Mouse (Mus musculus) midbrain, embryonic 10.5 days (tissue): ENCODE results near the gene Htr6. TPM values are rescaled to one million over a fixed set of nuclear protein-coding genes. Genes with fewer than 3 reads are reported as not detected.

ENCODE experiments used
- DNase-seq: peaks from one replicate; pipeline ENCODE4 v3.0.0-alpha.2; 2017; ENCODE audit warnings: low spot score
- H3K27ac ChIP-seq: fragments of 300-500 bp; sonication (generic); replicated peaks from 2 replicates; pipeline ENCODE4 v1.5.1; 2016; ENCODE audit warnings: mild to moderate bottlenecking
- H3K27me3 ChIP-seq: fragments of 300-500 bp; sonication (generic); 2 replicates; pipeline ENCODE4 v1.6.1; 2016; ENCODE audit warnings: low read depth, mild to moderate bottlenecking; ENCODE audit not compliant: poor library complexity, severe bottlenecking
- H3K36me3 ChIP-seq: fragments of 300-500 bp; sonication (generic); 2 replicates; pipeline ENCODE4 v1.6.1; 2016; ENCODE audit warnings: mild to moderate bottlenecking, moderate library complexity
- H3K4me1 ChIP-seq: fragments of 300-500 bp; sonication (generic); 2 replicates; pipeline ENCODE4 v1.6.1; 2016
- H3K4me3 ChIP-seq: fragments of 300-500 bp; sonication (generic); 2 replicates; pipeline ENCODE4 v1.5.1; 2016; ENCODE audit warnings: mild to moderate bottlenecking, moderate library complexity
- H3K9me3 ChIP-seq: fragments of 300-500 bp; sonication (generic); replicated peaks from 2 replicates; pipeline ENCODE4 v1.6.1; 2016; ENCODE audit warnings: mild to moderate bottlenecking
- WGBS: fragments of 180-500 bp; shearing (Covaris S2); methylation state at CpG from one replicate; pipeline ENCODE4 v1.1.7; 2016; 5-methylcytosine and 5-hydroxymethylcytosine counted together
- polyA plus RNA-seq: library from polyadenylated mRNA; unstranded; fragments of >200 nt; fragmentation: Nextera tagmentation; extraction: Ambion mirVana; gene quantifications from 2 replicates; pipeline ENCODE4 v1.2.1, GENCODE M21; 2016

The Htr6 gene
- polyA plus RNA-seq, 1 experiment from 2014 or later, result not detected

DNA sequence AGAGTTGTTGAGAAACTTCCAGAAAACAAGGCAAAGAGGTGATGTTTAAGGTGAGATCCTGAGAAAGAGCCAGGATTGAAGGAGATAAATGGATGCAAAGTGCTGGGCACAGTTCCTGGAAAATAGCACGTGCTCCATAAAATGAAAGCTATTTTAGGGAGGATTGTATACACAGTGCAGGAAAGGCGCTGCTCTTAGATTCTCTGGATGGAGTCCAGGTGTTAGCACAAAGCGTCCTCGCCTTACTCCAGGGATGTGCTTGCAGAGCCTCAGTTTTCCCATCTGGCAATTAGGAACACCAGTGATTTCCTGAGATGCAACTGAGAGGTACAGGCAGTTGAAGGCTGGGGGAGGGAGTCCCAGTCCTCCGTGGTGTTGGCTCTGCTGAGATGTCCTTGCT lies 20.8 kb upstream of the Htr6 start:
- H3K36me3 ChIP-seq, result peaks cover 2% of the 10 kb centered on the region; the same call in 1 of the 2 replicates
- peaks cover 21% of the 10 kb centered on the region for H3K4me1 ChIP-seq
- WGBS, result 80% methylated on average over 5 of the region's 5 CpGs
- DNase-seq, result no peak
- H3K4me3 ChIP-seq, result no peak overlapping the region
- peaks cover 48% of the 10 kb centered on the region for H3K27me3 ChIP-seq
- peaks cover 8% of the 10 kb centered on the region; the same call in 1 of the 2 replicates for H3K9me3 ChIP-seq
- H3K27ac ChIP-seq, result no peak overlapping the region

DNA sequence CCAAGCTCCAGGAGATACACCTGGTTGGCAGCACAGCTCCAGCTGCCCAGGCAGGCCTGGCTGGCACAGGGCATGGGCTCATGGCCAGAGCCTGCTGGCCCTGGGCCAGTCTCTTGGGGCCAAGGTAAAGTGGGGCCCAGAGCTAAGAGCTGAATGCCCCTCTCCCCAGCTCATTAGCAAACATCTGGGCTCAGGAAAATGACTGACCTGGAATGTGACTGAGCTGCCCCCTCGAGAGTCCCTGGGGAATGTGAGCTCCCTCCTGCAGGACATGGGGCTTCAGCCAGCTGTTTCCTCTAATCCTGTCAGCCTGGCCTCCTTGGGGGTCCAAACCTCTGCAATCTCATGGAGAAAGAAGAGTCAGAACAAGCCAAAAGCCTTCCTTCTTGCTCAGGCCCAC lies 20.0 kb upstream of the Htr6 start:
- Histone ChIP-seq H3K36me3 (no peaks in the 10 kb centered on the region), H3K4me3 (no peak overlapping the region), H3K9me3 (peaks cover 8% of the 10 kb centered on the region; the same call in 1 of the 2 replicates), H3K27me3 (peaks cover 56% of the 10 kb centered on the region), H3K4me1 (peaks cover 29% of the 10 kb centered on the region), H3K27ac (no peak overlapping the region)
- WGBS, result 48% methylated on average over 1 of the region's 1 CpGs
- DNase-seq, result no peak

DNA sequence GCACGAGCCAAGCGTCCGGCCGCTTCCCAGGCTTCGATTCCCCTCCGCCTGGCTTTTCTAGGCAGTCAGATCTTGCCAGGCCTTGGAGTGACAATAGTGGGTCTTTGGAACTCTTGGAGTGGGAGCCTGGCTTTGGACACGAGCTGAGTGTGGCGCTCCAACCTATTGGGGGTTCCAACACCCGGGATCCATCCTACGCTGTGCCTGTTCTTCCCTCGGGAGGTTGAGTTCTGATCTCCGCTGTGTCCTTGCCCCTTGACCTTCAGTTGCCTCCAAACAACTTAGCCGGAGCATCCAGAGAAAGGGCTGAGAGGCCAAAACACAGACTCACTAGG lies 17.8 kb upstream of the Htr6 start:
- H3K4me1 ChIP-seq, result peaks cover 32% of the 10 kb centered on the region
- WGBS, result 20% methylated on average over 12 of the region's 13 CpGs
- no peak for DNase-seq

DNA sequence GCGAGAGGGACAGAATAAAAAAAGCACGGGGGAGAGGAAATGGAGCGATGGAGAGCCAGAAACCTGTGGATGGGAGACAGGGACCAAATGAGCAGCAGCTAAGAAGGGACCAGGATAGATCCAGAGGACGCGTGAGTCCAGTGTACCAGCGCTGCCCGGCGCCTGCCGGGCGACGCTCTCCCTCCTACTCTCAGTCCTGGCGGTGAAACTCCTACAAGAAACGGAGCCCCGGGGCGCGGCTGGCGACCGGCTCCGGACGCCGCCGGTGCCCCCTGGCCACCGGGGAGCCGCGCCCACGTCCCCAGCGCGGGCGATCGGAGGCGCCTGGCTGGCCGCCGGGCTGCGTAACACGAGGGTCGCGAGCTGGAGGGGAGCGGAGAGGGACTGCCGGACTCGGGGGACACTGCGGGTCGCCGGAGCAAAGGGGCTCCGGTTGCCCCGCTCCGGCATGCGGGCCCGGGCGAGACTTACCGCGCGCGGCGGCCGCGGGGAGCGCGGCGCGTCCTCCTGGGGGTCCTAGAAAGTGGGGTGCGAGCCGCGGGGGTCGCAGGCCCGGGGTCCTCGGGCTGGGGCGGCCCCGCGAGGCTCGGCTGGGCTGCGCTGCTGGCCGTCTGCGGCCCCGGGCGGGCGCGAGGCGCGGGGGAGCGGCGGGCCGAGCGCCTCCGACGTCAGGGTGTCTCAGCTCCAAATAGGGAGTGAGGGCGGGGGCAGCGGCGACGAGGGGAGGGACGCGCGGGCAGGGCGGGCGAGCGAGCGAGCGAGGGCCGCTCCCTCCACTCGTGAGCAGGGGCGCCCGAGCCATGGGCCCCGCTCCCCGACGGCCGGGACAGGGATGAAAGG lies 17.2 kb upstream of the Htr6 start, which contains the start of gene Nbl1:
Gene Nbl1, minus strand, starts transcription at position 638 of the 840 bp plus-strand sequence.
- peak; percentile 31 for DNase-seq
- H3K36me3 ChIP-seq, result no peaks in the 10 kb centered on the region
- peaks cover 8% of the 10 kb centered on the region; the same call in 1 of the 2 replicates for H3K9me3 ChIP-seq
- peaks cover 32% of the 10 kb centered on the region for H3K4me1 ChIP-seq
- peak within 1 kb of the TSS; percentile 63 for H3K4me3 ChIP-seq
- peak within 1 kb of the TSS; percentile 67 for H3K27ac ChIP-seq
- H3K27me3 ChIP-seq, result peaks cover 83% of the 10 kb centered on the region
- WGBS, result 1% methylated on average over 86 of the region's 105 CpGs

More for the DNA sequence above, 17.8 kb upstream of the Htr6 start:
- H3K27me3 ChIP-seq, result peaks cover 77% of the 10 kb centered on the region
- peak overlapping the region; percentile 63 for H3K4me3 ChIP-seq
- no peaks in the 10 kb centered on the region for H3K36me3 ChIP-seq
- H3K9me3 ChIP-seq, result peaks cover 8% of the 10 kb centered on the region; the same call in 1 of the 2 replicates
- H3K27ac ChIP-seq, result peak overlapping the region; percentile 67; the same call in 1 of the 2 replicates

DNA sequence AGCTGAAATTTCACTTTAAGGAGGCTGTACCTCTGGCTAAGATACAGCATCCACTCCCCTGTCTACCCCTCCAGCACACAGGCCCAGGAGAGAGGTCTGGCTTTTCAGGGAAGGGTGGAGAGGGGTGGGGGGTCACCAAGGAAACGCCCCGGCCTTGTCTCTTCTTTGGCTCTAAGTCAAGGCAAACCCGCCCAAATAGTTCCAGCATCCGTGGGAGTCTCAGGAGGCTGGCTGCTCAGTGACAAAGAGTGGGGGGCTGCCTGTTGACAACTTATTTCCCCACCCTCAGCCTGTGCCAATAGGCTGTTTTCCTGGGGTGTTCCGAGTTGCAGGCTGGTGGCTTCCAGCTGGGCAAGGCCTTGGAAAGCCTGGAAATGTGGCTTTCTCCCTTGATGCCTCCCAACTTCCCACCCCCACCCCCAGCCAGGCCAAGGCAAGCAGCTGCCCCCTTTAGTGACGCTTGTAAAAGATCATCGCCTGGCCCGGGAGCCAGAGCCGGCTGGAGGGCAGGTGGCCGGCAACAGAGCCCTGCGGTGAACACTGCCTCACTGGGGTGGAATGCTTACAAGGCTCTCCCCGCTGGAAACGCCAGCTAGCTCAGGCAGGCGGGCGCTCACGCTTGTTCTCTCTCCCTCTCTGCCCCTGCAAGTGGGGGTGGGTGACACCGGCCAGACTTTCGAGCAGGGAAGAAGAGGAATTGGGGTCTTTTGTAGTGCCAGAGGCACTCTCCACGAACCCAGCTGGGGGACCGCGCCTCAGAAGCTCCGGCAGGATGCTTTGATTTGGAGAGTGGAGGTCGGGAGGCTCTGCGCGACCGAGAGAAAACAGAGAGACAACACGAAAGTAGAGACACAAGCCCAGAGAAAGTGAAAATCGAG lies 16.3 kb upstream of the Htr6 start:
- Histone ChIP-seq H3K9me3 (peaks cover 8% of the 10 kb centered on the region; the same call in 1 of the 2 replicates), H3K27me3 (peaks cover 90% of the 10 kb centered on the region), H3K36me3 (no peaks in the 10 kb centered on the region), H3K27ac (peak overlapping the region; percentile 67), H3K4me1 (peaks cover 32% of the 10 kb centered on the region), H3K4me3 (peak overlapping the region; percentile 63)
- DNase-seq, result peak; percentile 59
- 3% methylated on average over 28 of the region's 28 CpGs for WGBS

DNA sequence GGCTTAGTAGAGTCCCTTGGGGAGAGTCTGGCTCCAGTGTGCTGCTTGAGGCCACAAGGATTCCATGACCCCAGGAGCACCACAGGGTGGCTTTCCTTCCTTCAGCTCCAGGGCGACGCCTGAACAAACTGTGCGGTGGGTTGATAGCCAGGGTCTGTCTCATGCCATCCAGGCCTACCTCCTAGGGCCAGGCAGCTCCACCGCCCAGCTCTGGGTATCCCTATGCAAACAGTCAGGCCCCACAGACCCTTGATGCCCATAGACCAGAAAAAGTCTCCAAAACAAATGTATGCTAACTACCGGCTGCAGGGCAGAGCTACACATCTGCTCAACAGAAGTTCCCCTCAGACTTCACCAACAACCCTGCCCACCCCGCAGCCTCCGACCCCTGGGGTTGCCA lies 15.7 kb upstream of the Htr6 start:
- Histone ChIP-seq H3K4me3 (peak overlapping the region; percentile 63; the same call in 1 of the 2 replicates), H3K27me3 (peaks cover 86% of the 10 kb centered on the region), H3K9me3 (peaks cover 8% of the 10 kb centered on the region; the same call in 1 of the 2 replicates), H3K4me1 (peaks cover 32% of the 10 kb centered on the region), H3K27ac (peak overlapping the region; percentile 67; the same call in 1 of the 2 replicates), H3K36me3 (no peaks in the 10 kb centered on the region)
- DNase-seq, result no peak
- WGBS, result 24% methylated on average over 7 of the region's 7 CpGs

GRCm38 (mm10) chr4:139090303-139090940 lies 15.1 kb upstream of the Htr6 start:
- H3K27ac ChIP-seq, result no peak overlapping the region
- no peak overlapping the region for H3K4me3 ChIP-seq
- WGBS, result 67% methylated on average over 15 of the region's 15 CpGs
- peaks cover 32% of the 10 kb centered on the region for H3K4me1 ChIP-seq
- DNase-seq, result no peak
- peaks cover 8% of the 10 kb centered on the region; the same call in 1 of the 2 replicates for H3K9me3 ChIP-seq
- H3K36me3 ChIP-seq, result no peaks in the 10 kb centered on the region
- peaks cover 85% of the 10 kb centered on the region for H3K27me3 ChIP-seq

GRCm38 (mm10) chr4:139088982-139089671 lies 13.8 kb upstream of the Htr6 start:
- Histone ChIP-seq H3K36me3 (no peaks in the 10 kb centered on the region), H3K4me3 (no peak overlapping the region), H3K4me1 (peaks cover 32% of the 10 kb centered on the region), H3K27ac (no peak overlapping the region), H3K9me3 (no peaks in the 10 kb centered on the region), H3K27me3 (peaks cover 84% of the 10 kb centered on the region)
- WGBS, result 62% methylated on average over 9 of the region's 9 CpGs
- DNase-seq, result no peak

- 76% methylated on average over 4 of the region's 4 CpGs for WGBS
- Histone ChIP-seq H3K36me3 (no peaks in the 10 kb centered on the region), H3K27me3 (peaks cover 64% of the 10 kb centered on the region), H3K9me3 (no peaks in the 10 kb centered on the region), H3K4me3 (no peak overlapping the region), H3K27ac (no peak overlapping the region), H3K4me1 (peaks cover 36% of the 10 kb centered on the region)
- no peak for DNase-seq
Measured at GRCm38 (mm10) chr4:139086984-139087383, 11.6 kb upstream of the Htr6 start.

- no peaks in the 10 kb centered on the region for H3K9me3 ChIP-seq
- H3K27me3 ChIP-seq, result peaks cover 55% of the 10 kb centered on the region
- no peak overlapping the region for H3K27ac ChIP-seq
- H3K4me1 ChIP-seq, result peaks cover 32% of the 10 kb centered on the region
- H3K36me3 ChIP-seq, result no peaks in the 10 kb centered on the region
- no peak overlapping the region for H3K4me3 ChIP-seq
- 28% methylated on average over 5 of the region's 5 CpGs for WGBS
- peak; percentile 81 for DNase-seq
Measured at GRCm38 (mm10) chr4:139086037-139086436, 10.7 kb upstream of the Htr6 start.

DNA sequence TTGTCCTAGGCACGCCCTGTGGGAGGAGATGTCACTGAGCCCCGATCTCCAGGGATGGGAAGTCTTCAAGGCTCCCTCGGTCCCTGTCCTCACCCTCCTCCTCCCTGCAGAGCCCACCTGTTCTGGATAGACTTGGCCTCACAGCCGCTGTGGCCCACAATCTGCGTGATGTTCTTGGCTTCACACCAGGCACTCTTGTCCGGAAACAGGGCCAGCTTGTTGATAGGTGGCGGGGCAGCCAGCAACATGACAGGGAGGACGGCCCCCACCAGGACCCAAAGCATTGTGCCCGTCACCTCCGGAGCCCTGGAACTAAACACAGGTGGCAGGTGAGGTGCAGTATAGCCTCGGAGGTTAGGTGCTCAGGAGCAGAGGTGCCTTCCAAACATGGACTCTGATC lies 10.0 kb upstream of the Htr6 start:
- peaks cover 48% of the 10 kb centered on the region for H3K27me3 ChIP-seq

More for the DNA sequence above, 10.0 kb upstream of the Htr6 start:
- Histone ChIP-seq H3K4me1 (peaks cover 26% of the 10 kb centered on the region), H3K9me3 (no peaks in the 10 kb centered on the region), H3K27ac (no peak overlapping the region), H3K4me3 (no peak overlapping the region), H3K36me3 (no peaks in the 10 kb centered on the region)
- 79% methylated on average over 11 of the region's 11 CpGs for WGBS
- DNase-seq, result no peak
